Mouse (Mus musculus): ENCODE data around the gene Nrp1. TPM values are rescaled to one million over a fixed set of nuclear protein-coding genes. Genes with fewer than 3 reads are reported as not detected.
A peak's percentile ranks its signal among the peaks of the same experiment; 100 is the strongest.

Nrp1 gene
- polyA plus RNA-seq, 1 experiment = 73.5 TPM

DNA sequence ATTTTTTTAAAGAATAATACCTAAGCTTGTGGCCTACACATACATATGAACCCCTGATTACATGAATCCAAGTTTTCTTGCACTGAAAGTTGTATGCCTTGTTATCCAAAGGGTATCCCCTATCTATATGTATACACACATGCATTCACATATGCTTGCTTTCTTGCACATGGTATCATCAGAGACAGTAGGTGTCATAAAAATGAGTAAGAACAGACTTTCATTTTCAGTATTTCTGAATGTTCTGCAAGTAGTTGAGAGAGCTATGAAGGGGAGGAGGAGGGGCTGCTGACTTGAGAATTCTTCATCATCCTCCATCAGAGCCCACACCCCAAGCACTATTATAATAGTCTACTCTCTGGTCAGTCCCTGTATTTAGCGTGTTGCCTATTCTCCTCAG is 62.0 kb downstream of the Nrp1 start:
- peaks cover 46% of the 10 kb centered on the region for H3K4me1 ChIP-seq (ENCODE audit: control insufficient read depth, insufficient read depth, insufficient read length, low read length)
- H3K4me3 ChIP-seq (ENCODE audit: insufficient read depth, low read depth, low read length) = no peak overlapping the region
- no peak overlapping the region for H3K27ac ChIP-seq (replicated peaks; ENCODE audit: low read depth, low read length)

- Histone ChIP-seq H3K27ac (replicated peaks; ENCODE audit: low read depth, low read length) (peak overlapping the region; percentile 46), H3K4me1 (ENCODE audit: control insufficient read depth, insufficient read depth, insufficient read length, low read length) (peaks cover 39% of the 10 kb centered on the region), H3K4me3 (ENCODE audit: insufficient read depth, low read depth, low read length) (no peak overlapping the region)
Measured at GRCm38 (mm10) chr8:128423813-128424212, 65.4 kb downstream of the Nrp1 start.

DNA sequence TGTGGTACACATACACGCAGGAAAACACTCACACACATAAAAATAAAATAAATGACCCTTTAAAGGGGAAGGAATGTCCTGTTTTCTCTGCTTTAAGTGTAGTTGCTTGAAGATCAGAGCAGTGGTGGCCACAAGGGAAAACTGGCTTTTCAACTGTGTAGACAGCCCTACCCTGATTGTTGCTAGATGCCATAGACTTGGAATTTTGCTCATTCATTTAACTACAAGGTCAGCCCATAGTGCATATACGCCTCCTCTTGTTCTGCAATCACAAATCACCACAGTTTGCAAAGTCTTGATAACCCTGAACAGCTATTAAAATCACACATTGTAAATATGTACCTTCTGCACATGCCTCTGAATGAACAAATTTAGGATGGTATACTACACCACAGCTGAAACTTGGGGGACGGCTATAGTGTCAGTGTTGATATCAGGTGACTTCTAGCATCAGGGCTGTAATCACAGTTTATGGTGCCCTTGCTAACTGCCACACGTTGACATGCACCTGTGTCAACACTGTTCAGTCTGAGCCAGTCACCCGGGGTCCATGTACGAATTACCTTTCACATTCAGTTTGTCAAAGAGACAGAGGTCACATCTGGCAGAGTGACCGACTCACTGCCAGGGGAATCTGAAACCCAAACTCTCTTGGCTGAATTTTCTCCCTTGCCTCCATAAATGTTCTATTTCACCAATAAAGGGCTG is 66.4 kb downstream of the Nrp1 start:
- Histone ChIP-seq H3K4me1 (ENCODE audit: control insufficient read depth, insufficient read depth, insufficient read length, low read length) (peaks cover 40% of the 10 kb centered on the region), H3K27ac (replicated peaks; ENCODE audit: low read depth, low read length) (peak overlapping the region; percentile 44), H3K4me3 (ENCODE audit: insufficient read depth, low read depth, low read length) (no peak overlapping the region)

GRCm38 (mm10) chr8:128427071-128427470 is 68.7 kb downstream of the Nrp1 start:
- H3K27ac ChIP-seq (replicated peaks; ENCODE audit: low read depth, low read length) = peak overlapping the region; percentile 86
- peaks cover 39% of the 10 kb centered on the region for H3K4me1 ChIP-seq (ENCODE audit: control insufficient read depth, insufficient read depth, insufficient read length, low read length)
- H3K4me3 ChIP-seq (ENCODE audit: insufficient read depth, low read depth, low read length) = no peak overlapping the region

GRCm38 (mm10) chr8:128428971-128429370 is 70.6 kb downstream of the Nrp1 start:
- H3K4me3 ChIP-seq (ENCODE audit: insufficient read depth, low read depth, low read length) = no peak overlapping the region
- H3K4me1 ChIP-seq (ENCODE audit: control insufficient read depth, insufficient read depth, insufficient read length, low read length) = peaks cover 30% of the 10 kb centered on the region
- H3K27ac ChIP-seq (replicated peaks; ENCODE audit: low read depth, low read length) = peak overlapping the region; percentile 58

GRCm38 (mm10) chr8:128431082-128431481 is 72.7 kb downstream of the Nrp1 start:
- peak overlapping the region; percentile 32 for H3K27ac ChIP-seq (replicated peaks; ENCODE audit: low read depth, low read length)
- peaks cover 26% of the 10 kb centered on the region for H3K4me1 ChIP-seq (ENCODE audit: control insufficient read depth, insufficient read depth, insufficient read length, low read length)
- H3K4me3 ChIP-seq (ENCODE audit: insufficient read depth, low read depth, low read length) = no peak overlapping the region

DNA sequence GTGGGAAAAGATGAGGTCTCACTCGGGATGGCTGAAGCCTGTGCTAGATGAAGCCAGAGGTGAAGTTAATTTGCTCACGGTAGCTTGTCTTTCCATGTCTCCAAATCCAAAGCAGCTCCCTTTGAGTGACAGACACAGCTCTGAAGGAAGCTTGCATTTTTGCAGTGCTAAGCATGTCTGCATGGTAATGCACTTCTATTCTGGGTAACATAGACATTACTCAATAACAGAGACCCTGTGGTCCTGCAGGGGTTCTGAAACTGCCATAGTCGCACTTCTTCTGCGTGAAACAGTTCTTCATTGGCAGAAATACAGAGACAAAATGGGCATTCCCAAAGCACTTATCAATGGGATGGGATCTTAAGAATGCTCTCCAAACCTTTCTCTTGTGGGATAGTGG is 77.3 kb downstream of the Nrp1 start:
- Histone ChIP-seq H3K4me1 (ENCODE audit: control insufficient read depth, insufficient read depth, insufficient read length, low read length) (peaks cover 25% of the 10 kb centered on the region), H3K27ac (replicated peaks; ENCODE audit: low read depth, low read length) (peak overlapping the region; percentile 99), H3K4me3 (ENCODE audit: insufficient read depth, low read depth, low read length) (no peak overlapping the region)

DNA sequence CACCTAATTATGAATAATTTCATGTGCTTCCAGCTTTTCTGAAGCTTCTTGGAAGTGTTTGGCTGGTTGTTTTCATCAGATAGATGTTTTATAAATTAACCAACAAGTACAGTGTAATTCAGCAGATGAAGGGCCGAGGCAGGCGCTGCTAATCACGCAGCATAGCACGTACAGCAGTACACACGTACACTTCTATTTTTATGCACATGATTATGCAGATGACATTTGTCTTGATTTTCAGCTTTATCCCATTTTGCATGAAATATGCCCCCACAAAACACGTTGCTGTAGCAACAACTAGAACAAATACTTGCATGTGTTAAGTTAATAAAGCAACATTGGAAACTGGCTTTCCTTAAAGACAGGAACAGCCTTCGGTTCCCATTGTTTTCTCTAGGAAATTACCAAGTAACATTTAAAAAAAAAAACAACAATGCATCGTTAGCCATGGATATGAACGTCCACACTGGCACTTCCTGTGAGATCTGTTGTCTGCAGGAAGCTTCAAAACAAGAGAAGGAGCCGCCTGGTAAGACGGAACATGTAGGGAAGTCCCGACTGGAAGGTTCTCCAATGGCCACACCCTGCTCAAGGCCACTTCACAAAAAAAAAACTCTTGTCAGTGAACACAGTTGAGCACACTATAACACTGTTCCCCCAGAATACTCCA is 78.9 kb downstream of the Nrp1 start:
- Histone ChIP-seq H3K27ac (replicated peaks; ENCODE audit: low read depth, low read length) (peak overlapping the region; percentile 99), H3K4me3 (ENCODE audit: insufficient read depth, low read depth, low read length) (no peak overlapping the region), H3K4me1 (ENCODE audit: control insufficient read depth, insufficient read depth, insufficient read length, low read length) (peaks cover 22% of the 10 kb centered on the region)

- Histone ChIP-seq H3K27ac (replicated peaks; ENCODE audit: low read depth, low read length) (no peak overlapping the region), H3K4me3 (ENCODE audit: insufficient read depth, low read depth, low read length) (no peak overlapping the region), H3K4me1 (ENCODE audit: control insufficient read depth, insufficient read depth, insufficient read length, low read length) (peaks cover 11% of the 10 kb centered on the region)
Measured at GRCm38 (mm10) chr8:128441407-128441806, 83.0 kb downstream of the Nrp1 start.

DNA sequence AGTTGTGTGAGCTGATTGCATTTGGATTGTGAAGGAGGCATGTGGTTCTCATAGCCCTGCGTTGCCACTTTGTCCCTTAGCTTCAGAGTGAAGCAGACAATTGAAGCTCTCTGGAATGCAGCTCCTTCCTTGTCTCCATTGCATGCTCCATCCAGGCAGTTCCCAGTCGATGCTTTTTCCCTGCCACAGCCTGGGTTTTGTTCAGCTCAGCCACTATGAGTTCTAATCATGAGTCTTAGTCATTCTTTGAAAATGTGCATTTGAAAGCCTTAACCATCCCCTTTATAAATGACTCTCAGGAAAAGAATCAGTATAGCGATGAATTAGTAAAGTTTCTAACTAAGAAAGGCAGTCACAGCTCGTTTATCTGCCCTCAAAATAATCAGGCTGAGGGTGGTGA is 87.2 kb downstream of the Nrp1 start:
- no peak overlapping the region for H3K4me3 ChIP-seq (ENCODE audit: insufficient read depth, low read depth, low read length)
- peak overlapping the region; percentile 64 for H3K27ac ChIP-seq (replicated peaks; ENCODE audit: low read depth, low read length)
- peaks cover 9% of the 10 kb centered on the region for H3K4me1 ChIP-seq (ENCODE audit: control insufficient read depth, insufficient read depth, insufficient read length, low read length)

- H3K4me1 ChIP-seq (ENCODE audit: control insufficient read depth, insufficient read depth, insufficient read length, low read length) = peaks cover 18% of the 10 kb centered on the region
- H3K4me3 ChIP-seq (ENCODE audit: insufficient read depth, low read depth, low read length) = no peak overlapping the region
- H3K27ac ChIP-seq (replicated peaks; ENCODE audit: low read depth, low read length) = 0 out of 2 replicates have a peak overlapping the region, but pooled peaks have one; percentile 28
Measured at GRCm38 (mm10) chr8:128446636-128447035, 88.2 kb downstream of the Nrp1 start.

- peaks cover 22% of the 10 kb centered on the region for H3K4me1 ChIP-seq (ENCODE audit: control insufficient read depth, insufficient read depth, insufficient read length, low read length)
- no peak overlapping the region for H3K4me3 ChIP-seq (ENCODE audit: insufficient read depth, low read depth, low read length)
- peak overlapping the region; percentile 15; the same call in 1 of the 2 replicates for H3K27ac ChIP-seq (replicated peaks; ENCODE audit: low read depth, low read length)
Measured at GRCm38 (mm10) chr8:128447320-128447719, 88.9 kb downstream of the Nrp1 start.

- Histone ChIP-seq H3K4me1 (ENCODE audit: control insufficient read depth, insufficient read depth, insufficient read length, low read length) (peaks cover 29% of the 10 kb centered on the region), H3K27ac (replicated peaks; ENCODE audit: low read depth, low read length) (peak overlapping the region; percentile 97), H3K4me3 (ENCODE audit: insufficient read depth, low read depth, low read length) (no peak overlapping the region)
Measured at GRCm38 (mm10) chr8:128450390-128451032, 92.1 kb downstream of the Nrp1 start.

DNA sequence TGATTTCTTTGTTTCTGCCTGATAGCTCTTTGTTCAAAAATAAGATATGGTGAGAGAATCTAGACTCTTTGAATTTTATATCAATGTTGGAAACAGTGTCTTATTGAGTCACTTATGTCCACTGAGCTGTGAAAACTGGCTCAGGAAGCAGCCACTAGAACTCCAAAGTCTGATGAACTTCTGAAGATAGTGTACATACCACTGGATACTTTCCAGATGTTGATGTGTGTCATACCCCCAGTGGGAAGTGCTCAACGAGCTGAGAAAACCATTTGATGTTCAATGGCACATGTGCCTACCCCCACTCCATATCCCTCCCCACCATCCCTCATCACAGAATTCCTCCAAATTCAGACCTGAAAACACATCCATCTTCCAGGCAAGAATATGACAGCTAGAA is 92.7 kb downstream of the Nrp1 start:
- Histone ChIP-seq H3K4me1 (ENCODE audit: control insufficient read depth, insufficient read depth, insufficient read length, low read length) (peaks cover 29% of the 10 kb centered on the region), H3K4me3 (ENCODE audit: insufficient read depth, low read depth, low read length) (no peak overlapping the region), H3K27ac (replicated peaks; ENCODE audit: low read depth, low read length) (peak overlapping the region; percentile 97)

DNA sequence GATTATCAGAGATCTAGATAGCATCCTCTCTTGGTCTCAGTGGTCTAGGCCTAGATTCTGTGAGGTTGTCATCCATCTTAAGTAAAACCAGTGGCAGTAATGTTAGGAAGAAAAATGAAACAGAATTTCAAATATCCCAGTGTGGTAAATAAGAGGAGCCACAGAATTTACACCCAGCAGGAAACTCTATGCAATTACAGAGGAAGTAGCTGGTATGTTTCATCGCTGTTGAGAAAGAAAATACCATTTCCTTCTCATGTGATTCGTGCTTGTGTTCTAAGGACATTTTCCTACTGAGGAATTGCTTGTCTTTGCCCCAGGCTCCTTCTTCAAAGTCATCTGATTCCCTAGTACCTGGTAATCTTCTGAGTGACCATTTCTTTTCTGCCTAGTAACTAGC is 95.1 kb downstream of the Nrp1 start:
- H3K4me1 ChIP-seq (ENCODE audit: control insufficient read depth, insufficient read depth, insufficient read length, low read length) = peaks cover 25% of the 10 kb centered on the region
- no peak overlapping the region for H3K4me3 ChIP-seq (ENCODE audit: insufficient read depth, low read depth, low read length)
- H3K27ac ChIP-seq (replicated peaks; ENCODE audit: low read depth, low read length) = peak overlapping the region; percentile 22

All from brown adipose tissue, adult 24 weeks (tissue).